Mouse (Mus musculus) midbrain, embryonic 13.5 days (tissue): ENCODE measurements around the gene Smim24. TPM values are rescaled to one million over a fixed set of nuclear protein-coding genes. Genes with fewer than 3 reads are reported as not detected.

ENCODE experiments used
- ATAC-seq: fragments of 200-750 bp; cut with Nextera tagmentation; 2 replicates; pipeline ENCODE4 v1.8.0; 2017; ENCODE audit warnings: mild to moderate bottlenecking, moderate TSS enrichment, moderate library complexity
- H3K27ac ChIP-seq: fragments of 300-500 bp; sonication (generic); 2 replicates; pipeline ENCODE4 v1.5.1; 2015; ENCODE audit warnings: inconsistent platforms, mild to moderate bottlenecking, moderate library complexity
- H3K27me3 ChIP-seq: fragments of 300-500 bp; sonication (generic); 2 replicates; pipeline ENCODE4 v1.6.1; 2015; ENCODE audit warnings: mild to moderate bottlenecking, inconsistent platforms
- H3K36me3 ChIP-seq: fragments of 300-500 bp; sonication (generic); 2 replicates; pipeline ENCODE4 v1.6.1; 2015; ENCODE audit warnings: mild to moderate bottlenecking, inconsistent platforms
- H3K4me1 ChIP-seq: fragments of 300-500 bp; sonication (generic); replicated peaks from 2 replicates; pipeline ENCODE4 v1.6.1; 2015; ENCODE audit warnings: inconsistent platforms
- H3K4me2 ChIP-seq: fragments of 300-500 bp; sonication (generic); replicated peaks from 2 replicates; pipeline ENCODE4 v1.6.1; 2015; ENCODE audit warnings: moderate library complexity, mild to moderate bottlenecking, inconsistent platforms
- H3K4me3 ChIP-seq: fragments of 300-500 bp; sonication (generic); replicated peaks from 2 replicates; pipeline ENCODE4 v1.5.1; 2015; ENCODE audit warnings: mild to moderate bottlenecking, inconsistent platforms
- H3K9ac ChIP-seq: fragments of 300-500 bp; sonication (generic); replicated peaks from 2 replicates; pipeline ENCODE4 v1.6.1; 2015; ENCODE audit warnings: mild to moderate bottlenecking, inconsistent platforms
- H3K9me3 ChIP-seq: fragments of 300-500 bp; sonication (generic); 2 replicates; pipeline ENCODE4 v1.6.1; 2016; ENCODE audit warnings: mild to moderate bottlenecking, inconsistent platforms
- WGBS: fragments of 180-500 bp; shearing (Covaris S2); methylation state at CpG from one replicate; pipeline ENCODE4 v1.1.7; 2015; 5-methylcytosine and 5-hydroxymethylcytosine counted together
- polyA plus RNA-seq: library from polyadenylated mRNA; unstranded; fragments of >200 nt; fragmentation: Nextera tagmentation; extraction: Ambion mirVana; gene quantifications from 2 replicates; pipeline ENCODE4 v1.2.1, GENCODE M21; 2015

Gene Smim24
- polyA plus RNA-seq, 1 experiment from 2014 or later = 1.4 TPM

DNA sequence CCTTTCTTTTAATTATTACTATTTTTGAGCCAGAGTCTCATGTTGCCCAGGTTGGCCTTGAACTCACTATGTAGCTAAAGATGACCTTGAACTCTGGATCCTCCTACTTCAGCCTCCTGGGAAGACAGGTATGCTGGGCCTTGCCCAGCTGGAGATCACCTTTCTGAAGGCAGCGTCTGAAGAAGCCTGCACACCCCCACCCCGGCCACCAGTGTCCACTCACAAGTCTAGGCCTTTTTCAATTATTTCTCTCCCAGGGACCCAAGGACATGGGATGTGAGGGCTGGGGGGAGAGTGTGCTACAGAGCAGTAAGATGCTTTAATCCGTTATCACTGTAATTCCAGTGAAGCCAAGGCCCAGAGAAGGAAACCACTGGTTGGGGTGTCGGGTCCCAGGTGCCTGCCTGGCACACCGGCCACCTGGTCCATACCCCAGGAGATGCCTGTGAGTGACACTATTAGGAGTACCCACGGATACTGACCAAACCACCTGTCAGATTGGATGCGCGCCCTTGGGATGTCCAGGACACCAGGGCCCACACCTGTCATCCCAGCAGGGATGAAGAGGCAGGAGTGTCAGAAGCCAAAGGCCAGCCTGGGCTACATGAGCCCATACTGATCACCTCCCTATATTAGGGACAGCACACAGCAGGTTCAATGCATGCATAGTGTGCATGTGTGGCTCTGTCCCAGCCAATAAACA lies 35.1 kb downstream of the Smim24 start:
- H3K4me3 ChIP-seq = no peak overlapping the region
- WGBS = 76% methylated on average over 8 of the region's 8 CpGs

GRCm38 (mm10) chr10:81428507-81428870 lies 35.6 kb downstream of the Smim24 start:
- WGBS = 94% methylated on average over 7 of the region's 7 CpGs
- Histone ChIP-seq H3K27me3 (peaks cover 57% of the 10 kb centered on the region), H3K27ac (no peak overlapping the region), H3K4me3 (no peak overlapping the region), H3K4me1 (peaks cover 64% of the 10 kb centered on the region), H3K9ac (no peak overlapping the region), H3K36me3 (no peaks in the 10 kb centered on the region), H3K4me2 (no peak overlapping the region), H3K9me3 (no peaks in the 10 kb centered on the region)
- no peak for ATAC-seq

More for the DNA sequence above, 35.1 kb downstream of the Smim24 start:
- Histone ChIP-seq H3K36me3 (no peaks in the 10 kb centered on the region), H3K27me3 (peaks cover 59% of the 10 kb centered on the region), H3K9me3 (no peaks in the 10 kb centered on the region), H3K4me2 (no peak overlapping the region), H3K4me1 (peaks cover 59% of the 10 kb centered on the region), H3K9ac (no peak overlapping the region), H3K27ac (no peak overlapping the region)
- ATAC-seq = no peak

GRCm38 (mm10) chr10:81429092-81429491 lies 36.2 kb downstream of the Smim24 start:
- Histone ChIP-seq H3K4me3 (peak overlapping the region; percentile 77), H3K4me1 (peaks cover 64% of the 10 kb centered on the region), H3K9me3 (no peaks in the 10 kb centered on the region), H3K4me2 (peak overlapping the region; percentile 91), H3K27ac (no peak overlapping the region), H3K9ac (no peak overlapping the region), H3K36me3 (no peaks in the 10 kb centered on the region), H3K27me3 (peaks cover 51% of the 10 kb centered on the region)
- no peak for ATAC-seq
- 25% methylated on average over 2 of the region's 2 CpGs for WGBS

GRCm38 (mm10) chr10:81429605-81430061 lies 36.8 kb downstream of the Smim24 start:
- under 1% methylated on average over 19 of the region's 20 CpGs for WGBS
- peaks cover 46% of the 10 kb centered on the region for H3K27me3 ChIP-seq
- H3K9me3 ChIP-seq = no peaks in the 10 kb centered on the region
- peaks cover 59% of the 10 kb centered on the region for H3K4me1 ChIP-seq
- H3K36me3 ChIP-seq = no peaks in the 10 kb centered on the region
- H3K9ac ChIP-seq = peak overlapping the region; percentile 89
- H3K4me3 ChIP-seq = peak overlapping the region; percentile 77
- ATAC-seq = peak; percentile 15
- peak overlapping the region; percentile 94 for H3K27ac ChIP-seq
- peak overlapping the region; percentile 91 for H3K4me2 ChIP-seq

DNA sequence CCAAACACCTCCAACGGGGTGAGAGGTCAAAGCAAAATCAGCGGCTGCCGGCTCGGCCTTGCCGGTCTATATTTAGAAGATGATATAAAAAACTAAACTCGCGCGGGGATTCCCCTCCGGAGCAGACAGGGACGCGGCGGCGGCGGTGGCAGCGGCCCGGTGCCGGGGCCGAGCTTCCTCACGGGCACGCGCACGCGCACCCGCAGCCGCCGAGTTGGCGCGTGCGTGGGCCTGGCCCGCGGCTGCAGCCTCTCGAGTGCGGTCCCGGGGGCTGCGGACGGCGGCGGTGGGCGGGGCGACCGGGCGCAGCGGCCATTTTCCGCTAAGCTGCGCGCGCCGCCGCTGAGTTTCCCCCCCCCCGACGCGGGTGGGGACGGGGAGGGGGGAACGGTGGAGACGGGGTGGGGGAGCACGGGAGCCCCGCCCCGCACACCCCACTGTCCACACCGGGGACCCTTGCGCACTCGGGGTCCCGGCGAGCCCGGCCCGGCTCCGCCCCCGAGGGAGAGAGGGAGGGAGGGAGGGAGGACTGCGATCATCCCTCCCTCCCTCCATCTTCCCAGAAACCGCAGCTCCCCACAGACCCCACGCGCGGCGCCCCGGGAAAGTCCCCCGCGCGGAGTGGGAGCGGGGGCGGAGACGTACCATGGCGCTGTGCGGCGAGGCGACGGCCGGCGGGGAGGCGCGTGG lies 37.4 kb downstream of the Smim24 start:
- Histone ChIP-seq H3K4me3 (peak overlapping the region; percentile 77), H3K4me1 (peaks cover 52% of the 10 kb centered on the region), H3K27ac (peak overlapping the region; percentile 94), H3K27me3 (peaks cover 39% of the 10 kb centered on the region), H3K4me2 (peak overlapping the region; percentile 91), H3K9ac (peak overlapping the region; percentile 89), H3K9me3 (no peaks in the 10 kb centered on the region), H3K36me3 (no peaks in the 10 kb centered on the region)
- peak; percentile 16 for ATAC-seq
- under 1% methylated on average over 61 of the region's 89 CpGs for WGBS

GRCm38 (mm10) chr10:81430831-81431525 lies 38.1 kb downstream of the Smim24 start:
- no peaks in the 10 kb centered on the region for H3K9me3 ChIP-seq
- peak overlapping the region; percentile 89 for H3K9ac ChIP-seq
- ATAC-seq = peak; percentile 35
- WGBS = under 1% methylated on average over 53 of the region's 70 CpGs
- peaks cover 33% of the 10 kb centered on the region for H3K27me3 ChIP-seq
- H3K4me3 ChIP-seq = peak overlapping the region; percentile 77
- H3K36me3 ChIP-seq = no peaks in the 10 kb centered on the region
- peak overlapping the region; percentile 94 for H3K27ac ChIP-seq
- peak overlapping the region; percentile 91 for H3K4me2 ChIP-seq
- peaks cover 46% of the 10 kb centered on the region for H3K4me1 ChIP-seq

DNA sequence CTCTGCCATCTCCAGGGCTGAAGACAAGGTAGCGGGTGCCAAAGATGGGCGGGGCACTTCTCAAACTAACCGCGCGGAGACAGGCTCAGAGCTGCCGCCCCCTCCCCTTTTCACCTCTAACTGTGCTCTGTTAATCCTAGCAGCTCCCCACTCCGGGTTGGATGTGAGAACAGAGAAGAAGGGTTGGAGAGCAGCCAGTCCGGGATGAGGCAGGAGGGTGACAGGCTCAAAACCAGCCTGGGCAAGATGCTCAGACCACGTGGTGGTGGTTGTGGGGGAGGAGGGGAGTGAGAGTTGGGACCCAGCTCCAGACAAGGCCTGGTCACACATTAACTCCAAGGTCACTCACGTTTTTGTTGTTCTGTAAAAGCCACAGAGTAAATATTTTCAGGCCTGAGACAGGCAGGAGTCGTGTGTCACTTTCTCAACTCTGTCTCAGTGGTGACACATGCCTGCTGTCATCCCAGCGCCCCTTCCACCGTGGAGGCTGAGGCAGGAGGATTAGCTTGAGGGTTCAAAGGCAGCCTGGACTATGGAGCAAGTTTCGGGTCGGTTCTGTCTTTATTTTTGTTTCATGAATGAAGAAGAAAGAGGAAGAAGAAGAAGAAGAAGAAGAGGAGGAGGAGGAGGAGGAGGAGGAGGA lies 38.8 kb downstream of the Smim24 start:
- Histone ChIP-seq H3K4me1 (peaks cover 39% of the 10 kb centered on the region), H3K27ac (peak overlapping the region; percentile 94), H3K4me2 (peak overlapping the region; percentile 91), H3K27me3 (peaks cover 27% of the 10 kb centered on the region), H3K9ac (no peak overlapping the region), H3K36me3 (no peaks in the 10 kb centered on the region), H3K9me3 (no peaks in the 10 kb centered on the region), H3K4me3 (peak overlapping the region; percentile 77)
- peak; percentile 9; the same call in 1 of the 2 replicates for ATAC-seq
- WGBS = 17% methylated on average over 15 of the region's 15 CpGs

- H3K4me1 ChIP-seq = peaks cover 33% of the 10 kb centered on the region
Measured at GRCm38 (mm10) chr10:81432169-81432867, 39.5 kb downstream of the Smim24 start.

DNA sequence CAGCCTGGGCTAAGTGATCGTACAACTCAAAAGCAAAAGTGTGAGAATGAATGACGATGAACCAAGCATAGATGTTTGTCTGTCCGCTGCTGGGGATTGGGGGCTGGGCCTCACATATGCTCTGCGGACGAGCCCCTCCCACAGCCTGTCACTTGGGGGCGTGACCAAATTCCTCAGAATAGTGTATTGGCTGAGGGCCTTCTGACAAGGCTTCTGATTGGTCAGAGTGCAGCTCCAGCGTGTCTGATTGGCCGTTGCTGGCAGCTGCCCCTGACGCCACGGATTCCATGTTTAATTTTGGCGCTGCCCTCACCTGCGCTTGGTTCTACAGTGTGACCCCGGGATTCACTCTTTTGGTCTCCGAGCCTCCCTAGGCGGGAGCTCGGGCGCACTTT lies 40.0 kb downstream of the Smim24 start:
- Histone ChIP-seq H3K4me1 (peaks cover 31% of the 10 kb centered on the region), H3K4me2 (peak overlapping the region; percentile 53), H3K27me3 (peaks cover 15% of the 10 kb centered on the region), H3K36me3 (no peaks in the 10 kb centered on the region), H3K27ac (no peak overlapping the region), H3K4me3 (peak overlapping the region; percentile 29; the same call in 1 of the 2 replicates), H3K9me3 (no peaks in the 10 kb centered on the region), H3K9ac (no peak overlapping the region; the same call in 1 of the 2 replicates)
- 5% methylated on average over 17 of the region's 17 CpGs for WGBS
- peak; percentile 80 for ATAC-seq

More at GRCm38 (mm10) chr10:81432169-81432867, 39.5 kb downstream of the Smim24 start:
- H3K9me3 ChIP-seq = no peaks in the 10 kb centered on the region
- WGBS = 64% methylated on average over 21 of the region's 21 CpGs
- no peak overlapping the region for H3K9ac ChIP-seq
- no peak for ATAC-seq
- no peaks in the 10 kb centered on the region for H3K36me3 ChIP-seq
- 0 out of 2 replicates have a peak overlapping the region, but pooled peaks have one; percentile 15 for H3K4me3 ChIP-seq
- H3K27ac ChIP-seq = no peak overlapping the region
- peak overlapping the region; percentile 46 for H3K4me2 ChIP-seq
- H3K27me3 ChIP-seq = peaks cover 20% of the 10 kb centered on the region

DNA sequence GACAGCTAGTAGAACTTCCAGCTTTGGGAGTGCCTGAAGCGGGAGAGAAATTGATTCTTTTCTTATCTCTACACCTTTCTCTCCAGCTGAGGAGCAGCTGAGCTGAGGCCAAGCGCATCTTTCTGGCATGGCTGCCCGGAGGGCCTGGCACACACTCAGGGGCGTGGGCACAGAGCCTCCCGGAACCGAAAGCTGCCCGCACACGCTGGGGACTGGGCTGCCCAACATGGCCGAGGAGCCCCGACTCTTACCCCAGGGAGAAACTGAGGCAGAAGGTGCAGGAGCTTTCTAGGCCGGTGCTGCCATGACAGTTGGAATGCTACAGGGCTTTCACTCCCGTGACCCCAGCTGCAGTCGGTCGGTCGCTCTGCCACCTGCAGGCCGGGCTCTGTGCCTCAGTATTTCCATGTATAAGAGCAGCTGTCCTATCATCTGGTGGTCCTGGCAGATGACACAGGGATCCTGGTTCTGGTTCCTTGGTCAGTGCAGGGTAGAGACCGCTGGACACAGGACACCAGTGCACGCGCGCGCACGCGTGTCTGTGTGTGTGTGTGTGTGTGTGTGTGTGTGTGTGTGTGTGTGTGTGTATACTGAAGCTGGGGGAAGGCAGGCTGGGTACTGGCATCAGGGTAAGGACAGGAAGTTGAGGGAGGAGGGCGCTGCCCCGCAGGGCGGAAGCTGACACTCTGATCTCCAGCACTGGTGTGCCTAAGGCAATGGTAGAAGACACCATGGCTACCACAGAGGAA lies 40.9 kb downstream of the Smim24 start:
- Histone ChIP-seq H3K27me3 (peaks cover 9% of the 10 kb centered on the region), H3K4me3 (no peak overlapping the region), H3K4me1 (peaks cover 31% of the 10 kb centered on the region), H3K36me3 (no peaks in the 10 kb centered on the region), H3K9me3 (no peaks in the 10 kb centered on the region), H3K9ac (no peak overlapping the region), H3K27ac (no peak overlapping the region), H3K4me2 (peak overlapping the region; percentile 53; the same call in 1 of the 2 replicates)
- 77% methylated on average over 26 of the region's 26 CpGs for WGBS
- no peak for ATAC-seq
